Mouse (Mus musculus): ENCODE data around the gene Junb.
A peak's percentile ranks its signal among the peaks of the same experiment; 100 is the strongest.

The Junb gene

GRCm38 (mm10) chr8:84978248-84978940 is at the start of gene Junb:
Gene Junb (minus strand): TSS chr8:84978718.
- peak; percentile 99 for DNase-seq (ENCODE audit: low spot score)

- DNase-seq (ENCODE audit: low spot score) = no peak
These were observed 49.4 kb upstream of the Junb start for GRCm38 (mm10) chr8:85027922-85028321.

GRCm38 (mm10) chr8:85027516-85027855 is 49.0 kb upstream of the Junb start:
- DNase-seq (ENCODE audit: low spot score) = no peak

GRCm38 (mm10) chr8:85026670-85027515 is 48.4 kb upstream of the Junb start, which contains the start of gene Trir:
Gene Trir (plus strand): TSS chr8:85026823.
- DNase-seq (ENCODE audit: low spot score) = peak; percentile 88

- DNase-seq (ENCODE audit: low spot score) = peak; percentile 93
These were observed 46.8 kb upstream of the Junb start, which contains the start of gene Asna1 for GRCm38 (mm10) chr8:85025098-85025932. Gene Asna1 (minus strand): TSS chr8:85025281.

- no peak for DNase-seq (ENCODE audit: low spot score)
These were observed 45.3 kb upstream of the Junb start for GRCm38 (mm10) chr8:85023846-85024245.

GRCm38 (mm10) chr8:85021514-85022055 is 43.1 kb upstream of the Junb start:
- DNase-seq (ENCODE audit: low spot score) = no peak

GRCm38 (mm10) chr8:85017209-85017608 is 38.7 kb upstream of the Junb start:
- no peak for DNase-seq (ENCODE audit: low spot score)

GRCm38 (mm10) chr8:85016724-85017123 is 38.2 kb upstream of the Junb start:
- DNase-seq (ENCODE audit: low spot score) = no peak

- DNase-seq (ENCODE audit: low spot score) = no peak
These were observed 35.9 kb upstream of the Junb start, which contains the start of gene Best2 for GRCm38 (mm10) chr8:85014431-85014830. Gene Best2 (minus strand): TSS chr8:85014531.

- DNase-seq (ENCODE audit: low spot score) = peak; percentile 81
These were observed 34.8 kb upstream of the Junb start for GRCm38 (mm10) chr8:85013230-85013840.

- no peak for DNase-seq (ENCODE audit: low spot score)
These were observed 32.7 kb upstream of the Junb start for GRCm38 (mm10) chr8:85011242-85011641.

GRCm38 (mm10) chr8:85007686-85008085 is 29.2 kb upstream of the Junb start:
- DNase-seq (ENCODE audit: low spot score) = peak; percentile 41

GRCm38 (mm10) chr8:84997649-84998295 is 19.3 kb upstream of the Junb start:
- DNase-seq (ENCODE audit: low spot score) = peak; percentile 90

- no peak for DNase-seq (ENCODE audit: low spot score)
These were observed 18.5 kb upstream of the Junb start for GRCm38 (mm10) chr8:84996978-84997377.

GRCm38 (mm10) chr8:84995680-84996079 is 17.2 kb upstream of the Junb start:
- no peak for DNase-seq (ENCODE audit: low spot score)

- DNase-seq (ENCODE audit: low spot score) = no peak
These were observed 15.9 kb upstream of the Junb start for GRCm38 (mm10) chr8:84994375-84994774.

GRCm38 (mm10) chr8:84990836-84991235 is 12.3 kb upstream of the Junb start:
- DNase-seq (ENCODE audit: low spot score) = peak; percentile 37

GRCm38 (mm10) chr8:84990349-84990748 is 11.8 kb upstream of the Junb start, which contains the start of gene Hook2:
Gene Hook2 (plus strand): TSS chr8:84990603.
- peak; percentile 97 for DNase-seq (ENCODE audit: low spot score)

GRCm38 (mm10) chr8:84989810-84990209 is 11.3 kb upstream of the Junb start:
- peak; percentile 87 for DNase-seq (ENCODE audit: low spot score)

- no peak for DNase-seq (ENCODE audit: low spot score)
These were observed 10.8 kb upstream of the Junb start for GRCm38 (mm10) chr8:84989311-84989731.
